Mouse (Mus musculus) MEL (cell line): ENCODE data around the gene Fos. TPM values are rescaled to one million over a fixed set of nuclear protein-coding genes. Genes with fewer than 3 reads are reported as not detected.

Experiments
- DNase-seq: peaks from one replicate; pipeline ENCODE4 v3.0.0; 2011; ENCODE audit warnings: low read depth, low spot score
- H3K27ac ChIP-seq: 2 replicates; pipeline ENCODE4 v1.5.1; 2012; ENCODE audit warnings: low read depth, mild to moderate bottlenecking, control low read depth, low read length, moderate library complexity; ENCODE audit not compliant: control insufficient read depth
- H3K27me3 ChIP-seq, 2 experiments: fragments of 150-350 bp in 1 of 2; sonication (generic) in 1 of 2; 2 replicates each; pipeline ENCODE4 v1.6.1; 2012; ENCODE audit warnings: low read length in 2 of 2, mild to moderate bottlenecking in 2 of 2, improper control_type of control experiment in 1 of 2, moderate library complexity in 1 of 2; ENCODE audit not compliant: insufficient read depth in 2 of 2, control insufficient read depth in 1 of 2
- H3K36me3 ChIP-seq, 2 experiments: 2 replicates each; pipeline ENCODE4 v1.6.1; 2012 to 2014; ENCODE audit warnings: low read length in 2 of 2, improper control_type of control experiment in 1 of 2, inconsistent platforms in 1 of 2, mild to moderate bottlenecking in 1 of 2; ENCODE audit not compliant: insufficient read depth in 2 of 2, control insufficient read depth in 1 of 2
- H3K4me1 ChIP-seq, 2 experiments: fragments of 150-350 bp in 1 of 2; sonication (generic) in 1 of 2; 2 replicates each; pipeline ENCODE4 v1.6.1; 2012; ENCODE audit warnings: low read length in 2 of 2, improper control_type of control experiment in 1 of 2, mild to moderate bottlenecking in 1 of 2; ENCODE audit not compliant: insufficient read depth in 2 of 2, control insufficient read depth in 1 of 2
- H3K4me3 ChIP-seq, 2 experiments: fragments of 150-350 bp in 1 of 2; sonication (generic) in 1 of 2; 2 replicates each; pipeline ENCODE4 v1.5.1; 2012; ENCODE audit warnings: low read depth in 2 of 2, low read length in 2 of 2, mild to moderate bottlenecking in 2 of 2, moderate library complexity in 2 of 2, control low read depth in 1 of 2, improper control_type of control experiment in 1 of 2; ENCODE audit not compliant: control insufficient read depth in 1 of 2, insufficient read depth in 1 of 2
- H3K79me2 ChIP-seq: 2 replicates; pipeline ENCODE4 v1.6.1; 2012; ENCODE audit warnings: mild to moderate bottlenecking, low read length, moderate library complexity; ENCODE audit not compliant: control insufficient read depth, poor library complexity, insufficient read depth
- H3K9ac ChIP-seq: 2 replicates; pipeline ENCODE4 v1.6.1; 2012; ENCODE audit warnings: low read depth, mild to moderate bottlenecking, control low read depth, low read length, moderate library complexity; ENCODE audit not compliant: control insufficient read depth, poor library complexity, severe bottlenecking
- H3K9me3 ChIP-seq: fragments of 150-350 bp; sonication (generic); replicated peaks from 2 replicates; pipeline ENCODE4 v1.6.1; 2012; ENCODE audit warnings: mild to moderate bottlenecking, low read length, improper control_type of control experiment, moderate library complexity; ENCODE audit not compliant: insufficient read depth
- BHLHE40 ChIP-seq: IDR thresholded peaks from 2 replicates; pipeline ENCODE4 v1.6.1; 2012; ENCODE audit warnings: low read depth, mild to moderate bottlenecking, inconsistent platforms, low read length, improper control_type of control experiment, borderline replicate concordance
- CHD1 ChIP-seq: IDR thresholded peaks from 2 replicates; pipeline ENCODE4 v1.6.1; 2012; ENCODE audit warnings: low read depth, mild to moderate bottlenecking, inconsistent platforms, low read length, improper control_type of control experiment
- CHD2 ChIP-seq: IDR thresholded peaks from 2 replicates; pipeline ENCODE4 v1.6.1; 2011; ENCODE audit warnings: low read length, improper control_type of control experiment
- CTCF ChIP-seq, 3 experiments: IDR thresholded peaks in 2 of 3; conservative IDR thresholded peaks in 1 of 3; 2 replicates each; pipeline ENCODE4 v1.5.1; 2011 to 2012; ENCODE audit warnings: low read length in 3 of 3, low read depth in 2 of 3, mild to moderate bottlenecking in 2 of 3, improper control_type of control experiment in 1 of 3, inconsistent platforms in 1 of 3, mixed read lengths in 1 of 3, moderate library complexity in 1 of 3; ENCODE audit not compliant: control insufficient read depth in 1 of 3, insufficient read depth in 1 of 3, poor library complexity in 1 of 3, severe bottlenecking in 1 of 3
- ELF1 ChIP-seq: IDR thresholded peaks from 2 replicates; pipeline ENCODE4 v1.6.1; 2014; ENCODE audit warnings: low read depth, mild to moderate bottlenecking, inconsistent platforms, low read length, improper control_type of control experiment, moderate library complexity
- ETS1 ChIP-seq: IDR thresholded peaks from 2 replicates; pipeline ENCODE4 v1.6.1; 2012; ENCODE audit warnings: low read depth, mild to moderate bottlenecking, inconsistent platforms, low read length, improper control_type of control experiment, moderate library complexity
- GABPA ChIP-seq: IDR thresholded peaks from 2 replicates; pipeline ENCODE4 v1.6.1; 2012; ENCODE audit warnings: low read depth, mild to moderate bottlenecking, inconsistent platforms, low read length, improper control_type of control experiment, moderate library complexity
- HCFC1 ChIP-seq: IDR thresholded peaks from 2 replicates; pipeline ENCODE4 v1.6.1; 2012; ENCODE audit warnings: low read depth, mild to moderate bottlenecking, inconsistent platforms, low read length, improper control_type of control experiment, moderate library complexity
- JUND ChIP-seq: IDR thresholded peaks from 2 replicates; pipeline ENCODE4 v1.6.1; 2011; ENCODE audit warnings: low read depth, mild to moderate bottlenecking, improper control_type of control experiment, low read length
- MYB ChIP-seq: IDR thresholded peaks from 2 replicates; pipeline ENCODE4 v1.6.1; 2011; ENCODE audit warnings: mild to moderate bottlenecking, low read depth, low read length, improper control_type of control experiment
- POLR2AphosphoS2 ChIP-seq: IDR thresholded peaks from 2 replicates; pipeline ENCODE4 v1.6.1; 2011; ENCODE audit warnings: low read length, improper control_type of control experiment
- RCOR1 ChIP-seq: IDR thresholded peaks from 2 replicates; pipeline ENCODE4 v1.6.1; 2012; ENCODE audit warnings: low read depth, mild to moderate bottlenecking, inconsistent platforms, low read length, improper control_type of control experiment
- SIN3A ChIP-seq: IDR thresholded peaks from 2 replicates; pipeline ENCODE4 v1.6.1; 2012; ENCODE audit warnings: low read length, improper control_type of control experiment, inconsistent platforms
- TBP ChIP-seq: IDR thresholded peaks from 2 replicates; pipeline ENCODE4 v1.8.0; 2011; ENCODE audit warnings: low read depth, low read length, improper control_type of control experiment
- TCF12 ChIP-seq: IDR thresholded peaks from 2 replicates; pipeline ENCODE4 v1.6.1; 2014; ENCODE audit warnings: low read depth, mild to moderate bottlenecking, inconsistent platforms, low read length, improper control_type of control experiment, moderate library complexity
- UBTF ChIP-seq: IDR thresholded peaks from 2 replicates; pipeline ENCODE4 v1.6.1; 2012; ENCODE audit warnings: low read depth, mild to moderate bottlenecking, inconsistent platforms, low read length, improper control_type of control experiment, moderate library complexity, borderline replicate concordance; ENCODE audit not compliant: insufficient read depth
- ZNF384 ChIP-seq: IDR thresholded peaks from 2 replicates; pipeline ENCODE4 v1.6.1; 2012; ENCODE audit warnings: low read depth, mild to moderate bottlenecking, inconsistent platforms, low read length, improper control_type of control experiment
- polyA plus RNA-seq, 2 experiments: library from polyadenylated mRNA; stranded (reverse) in 1 of 2; unstranded in 1 of 2; fragments of >175 nt in 1 of 2; fragments of >200 nt in 1 of 2; gene quantifications; 2 replicates each; pipeline versions ENCODE4 v1.2.1 to v1.2.4; 2012; ENCODE audit warnings: low replicate concordance in 2 of 2, low read depth in 1 of 2; ENCODE audit not compliant: insufficient read length in 2 of 2, insufficient read depth in 1 of 2, missing spikeins in 1 of 2
- total RNA-seq: library from RNA; depleted of rRNA; stranded (reverse); fragments of 300-350 nt; gene quantifications from 2 replicates; pipeline ENCODE4 v1.2.3, GENCODE M21; 2012

Fos gene
- total and polyA plus RNA-seq, 3 experiments = 0.81 to 1.4 TPM; not detected in 1

GRCm38 (mm10) chr12:85489232-85489886 is 15.7 kb downstream of the Fos start:
- no peak overlapping the region for H3K27ac ChIP-seq
- no peaks in the 10 kb centered on the region for H3K27me3 ChIP-seq
- no peak overlapping the region for H3K4me3 ChIP-seq
- TF ChIP-seq CHD1 = no peak
- TF ChIP-seq GABPA = no peak
- no peak for TF ChIP-seq ELF1
- TF ChIP-seq UBTF = no peak
- no peak for TF ChIP-seq SIN3A
- TF ChIP-seq POLR2AphosphoS2 = no peak
- TF ChIP-seq BHLHE40 = no peak
- TF ChIP-seq HCFC1 = no peak
- TF ChIP-seq ETS1 = no peak
- no peak for TF ChIP-seq TCF12
- no peak for TF ChIP-seq CTCF (IDR thresholded peaks at IDR 0.05 in 2 of 3, conservative IDR thresholded peaks at IDR 0.05 in 1 of 3; ENCODE audit: control insufficient read depth in 1 of 3, insufficient read depth in 1 of 3, low read depth in 2 of 3, low read length in 3 of 3, poor library complexity in 1 of 3, severe bottlenecking in 1 of 3)
- TF ChIP-seq TBP = no peak
- no peak for TF ChIP-seq ZNF384
- TF ChIP-seq JUND = no peak
- no peak for TF ChIP-seq RCOR1
- H3K4me1 ChIP-seq = peaks cover 0 to 4% of the 10 kb centered on the region in 2 experiments; a peak in 1 of 4 replicates
- DNase-seq = no peak
- no peaks in the 10 kb centered on the region for H3K79me2 ChIP-seq
- H3K9ac ChIP-seq = no peak overlapping the region
- H3K36me3 ChIP-seq = 0 out of 4 replicates have a peak, but pooled peaks cover 0 to 2% of the 10 kb centered on the region in 2 experiments
- no peaks in the 10 kb centered on the region for H3K9me3 ChIP-seq

- Histone ChIP-seq H3K27ac (no peak overlapping the region), H3K27me3 (no peaks in the 10 kb centered on the region), H3K36me3 (0 out of 4 replicates have a peak, but pooled peaks cover 0 to 2% of the 10 kb centered on the region in 2 experiments)
Measured at GRCm38 (mm10) chr12:85490096-85490820, 16.6 kb downstream of the Fos start.

More at GRCm38 (mm10) chr12:85490096-85490820, 16.6 kb downstream of the Fos start:
- no peak for TF ChIP-seq CHD2
- TF ChIP-seq MYB = no peak
- no peak for TF ChIP-seq GABPA
- H3K4me3 ChIP-seq = no peak overlapping the region
- no peaks in the 10 kb centered on the region for H3K79me2 ChIP-seq
- DNase-seq = no peak
- peaks cover 0 to 4% of the 10 kb centered on the region in 2 experiments; a peak in 1 of 4 replicates for H3K4me1 ChIP-seq
- H3K9me3 ChIP-seq = no peaks in the 10 kb centered on the region
- H3K9ac ChIP-seq = no peak overlapping the region
